Mouse (Mus musculus) adrenal gland, adult (tissue): ENCODE results near the gene Efna2.

Experiments
- DNase-seq, 2 experiments: peaks; one replicate each; pipeline ENCODE4 v3.0.0; 2022 to 2023; ENCODE audit warnings: low spot score in 1 of 2; ENCODE audit not compliant: inconsistent age in 2 of 2

Efna2 gene

GRCm38 (mm10) chr10:80179068-80180051 lies at the start of gene Efna2:
TSS of gene Efna2 (plus strand) at chr10:80179482.
- DNase-seq: peak; percentile 69 to 75

DNA sequence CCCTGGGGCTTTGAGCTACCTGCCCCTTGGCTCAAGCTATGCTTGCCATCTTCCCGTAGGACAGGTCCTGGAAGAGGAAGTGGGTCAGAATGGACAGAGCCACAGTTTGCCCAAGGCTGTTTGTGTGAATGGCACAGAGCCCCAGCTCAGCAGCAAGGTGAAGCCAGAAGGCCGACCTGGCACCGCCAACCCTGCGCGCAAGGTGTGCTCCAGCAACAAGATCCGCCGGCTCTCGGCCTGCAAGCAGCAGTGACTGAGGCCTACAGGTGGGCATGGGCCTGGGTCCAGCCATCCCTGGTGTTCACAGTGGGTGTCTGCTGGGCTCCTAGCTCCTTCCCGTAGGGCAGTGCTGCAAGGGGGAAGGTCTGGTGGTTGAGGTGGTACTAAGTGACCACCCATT lies 49.4 kb upstream of the Efna2 start:
- DNase-seq: peak in 1 of 2 experiments; percentile 48

DNA sequence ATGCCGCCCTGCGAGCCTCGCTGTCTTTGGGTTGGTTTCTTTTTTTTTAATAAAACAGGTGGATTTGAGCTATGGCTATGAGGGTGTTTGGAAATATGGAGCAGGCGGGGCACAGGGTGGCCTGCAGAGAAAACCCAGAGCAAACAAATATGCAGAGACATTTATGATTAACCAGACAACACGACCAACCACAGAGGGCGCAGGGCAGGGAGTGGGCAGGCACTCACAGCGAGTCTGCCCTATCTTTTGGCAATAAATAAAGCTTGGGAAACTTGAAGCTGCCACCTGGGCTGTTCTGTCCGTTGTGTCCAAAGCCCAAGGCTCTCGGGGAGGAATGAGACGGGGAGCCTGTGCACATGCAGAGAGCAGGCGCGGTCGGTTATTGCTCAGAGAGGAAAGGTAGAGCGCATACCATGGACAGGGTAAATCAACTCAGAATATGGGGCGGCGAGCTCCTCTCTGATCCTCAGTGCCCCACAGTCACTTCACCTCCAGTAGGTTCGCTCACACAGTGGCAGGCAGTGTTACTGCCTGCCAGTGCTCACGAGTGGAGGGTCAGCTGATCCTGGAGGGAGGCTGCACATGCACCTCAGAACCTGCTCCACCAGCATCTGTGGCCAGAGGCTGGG lies 48.8 kb upstream of the Efna2 start:
- DNase-seq: peak in 1 of 2 experiments; percentile 53

GRCm38 (mm10) chr10:80131316-80131951 lies 47.8 kb upstream of the Efna2 start:
- DNase-seq: peak; percentile 71 to 84

- peak in 1 of 2 experiments; percentile 62 for DNase-seq
Observed at GRCm38 (mm10) chr10:80131952-80132350, 47.3 kb upstream of the Efna2 start.

DNA sequence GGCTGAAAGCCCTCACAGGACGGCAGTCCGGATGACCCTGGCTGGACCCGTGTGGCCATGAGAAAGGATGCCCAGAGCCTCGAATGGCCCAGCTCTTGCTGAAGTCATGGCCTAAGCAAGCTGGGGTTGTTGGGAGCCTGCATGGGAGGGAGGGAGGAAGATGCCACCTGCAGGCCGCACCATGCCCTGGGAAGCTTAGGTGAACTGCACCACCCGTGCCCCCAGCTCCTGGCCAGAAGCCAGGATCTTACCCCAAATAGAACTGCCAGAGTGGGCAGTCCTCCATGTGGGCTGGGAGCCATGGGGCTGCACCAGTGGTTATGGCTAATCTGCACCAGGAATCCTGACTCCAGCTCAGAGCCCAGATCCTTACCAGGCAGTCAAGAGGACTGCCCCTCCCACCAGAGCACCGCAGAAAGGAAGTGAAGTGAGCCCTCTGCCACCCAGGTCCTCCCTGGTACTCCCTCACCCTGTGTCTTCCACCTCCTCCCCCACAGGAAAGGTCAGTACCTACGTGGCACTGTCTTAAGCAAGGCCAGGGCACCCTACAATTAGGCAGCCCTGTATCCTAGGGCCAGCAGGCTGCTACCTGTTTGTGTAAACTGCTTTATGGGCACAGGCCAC lies 45.9 kb upstream of the Efna2 start:
- DNase-seq: peak; percentile 57 to 82

DNA sequence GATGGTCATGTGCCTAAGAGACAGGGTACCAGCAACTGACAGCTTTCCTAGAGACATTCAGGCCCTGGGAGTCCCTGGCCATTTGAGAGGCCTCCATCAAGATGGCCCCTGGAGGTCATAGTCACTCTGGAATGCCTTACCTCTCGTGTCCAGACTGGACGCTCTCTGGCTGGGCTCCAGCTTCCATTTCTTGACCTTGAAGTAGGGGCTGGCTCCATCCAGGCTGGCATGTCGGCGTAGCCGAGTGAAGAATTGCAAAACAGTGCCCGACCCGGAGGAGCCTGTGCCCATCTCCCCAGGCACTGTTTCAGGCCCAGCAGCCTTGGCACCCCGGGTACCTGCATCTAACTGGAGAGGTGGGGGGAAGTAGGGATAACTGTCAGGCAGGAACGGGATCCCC lies 44.9 kb upstream of the Efna2 start:
- DNase-seq: peak; percentile 41 to 73

DNA sequence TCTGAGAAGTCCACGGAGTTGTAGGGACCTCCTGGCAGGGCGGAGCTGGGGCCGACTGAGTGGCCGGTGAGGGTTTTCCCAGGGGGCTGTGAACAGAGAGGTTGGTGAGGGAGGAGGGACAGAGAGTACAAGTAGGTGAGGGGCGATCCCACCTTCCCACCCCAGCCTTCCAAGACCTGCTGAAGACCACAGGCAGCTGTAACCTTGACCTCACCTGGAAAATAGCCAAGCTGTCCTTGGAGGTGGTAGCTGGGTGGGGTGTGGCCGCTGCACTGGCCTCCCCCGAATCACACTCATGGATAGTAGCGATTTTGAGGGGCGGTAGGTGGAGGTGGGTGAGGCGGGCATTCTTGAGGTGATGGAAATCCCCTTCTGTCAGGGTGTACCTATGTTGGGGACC lies 44.1 kb upstream of the Efna2 start:
- DNase-seq: peak; percentile 42 to 56

- peak in 1 of 2 experiments; percentile 66 for DNase-seq
Observed at GRCm38 (mm10) chr10:80135641-80136040, 43.6 kb upstream of the Efna2 start.

DNA sequence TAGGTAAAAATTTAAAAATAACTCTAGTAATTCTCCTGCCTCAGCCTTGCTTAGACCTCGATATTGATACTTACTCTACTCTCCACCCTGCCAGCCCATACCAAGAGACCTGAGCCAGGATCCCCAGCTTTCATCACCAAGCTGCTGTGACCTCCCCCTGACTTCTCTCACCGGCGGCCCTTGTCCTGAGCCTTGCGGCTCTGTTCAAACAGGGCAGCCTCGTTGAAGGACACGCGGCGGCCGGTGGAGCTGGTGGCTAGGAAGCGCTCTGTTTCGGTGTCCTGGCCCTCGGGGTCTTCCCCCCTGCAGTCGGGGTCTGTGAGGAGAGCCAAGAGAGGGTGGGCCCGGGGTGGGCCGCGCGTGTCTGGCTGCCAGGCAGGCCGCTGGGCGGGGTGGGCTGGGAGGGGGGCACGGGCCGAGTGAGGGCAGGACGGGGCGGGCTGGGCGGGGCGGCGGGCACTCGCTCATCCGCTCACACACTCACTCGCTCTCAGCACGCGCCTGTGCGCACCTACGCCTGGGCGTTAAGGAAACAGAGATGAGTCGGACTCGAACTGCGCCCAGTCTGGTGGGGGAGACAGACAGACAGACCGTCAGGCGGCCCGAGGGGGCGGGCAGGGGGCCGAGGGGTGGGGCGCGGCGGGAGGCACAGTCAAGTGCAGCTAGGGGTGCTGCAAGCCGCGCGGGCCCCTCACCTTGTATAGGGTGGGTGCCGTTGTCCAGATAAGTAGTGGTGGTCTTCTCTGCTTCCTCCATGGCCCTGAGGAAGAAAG lies 42.9 kb upstream of the Efna2 start:
- peak; percentile 52 to 58 for DNase-seq

GRCm38 (mm10) chr10:80136952-80137625 lies 42.2 kb upstream of the Efna2 start:
- DNase-seq: peak; percentile 66 to 74

- peak; percentile 52 to 79 for DNase-seq
Observed at GRCm38 (mm10) chr10:80137626-80138552, 41.4 kb upstream of the Efna2 start.

- peak; percentile 85 to 89 for DNase-seq
Observed at GRCm38 (mm10) chr10:80138553-80139438, 40.5 kb upstream of the Efna2 start, which contains the start of gene Atp5d. TSS of gene Atp5d (plus strand) at chr10:80138632.

GRCm38 (mm10) chr10:80139439-80139775 lies 39.9 kb upstream of the Efna2 start:
- DNase-seq: no peak

DNA sequence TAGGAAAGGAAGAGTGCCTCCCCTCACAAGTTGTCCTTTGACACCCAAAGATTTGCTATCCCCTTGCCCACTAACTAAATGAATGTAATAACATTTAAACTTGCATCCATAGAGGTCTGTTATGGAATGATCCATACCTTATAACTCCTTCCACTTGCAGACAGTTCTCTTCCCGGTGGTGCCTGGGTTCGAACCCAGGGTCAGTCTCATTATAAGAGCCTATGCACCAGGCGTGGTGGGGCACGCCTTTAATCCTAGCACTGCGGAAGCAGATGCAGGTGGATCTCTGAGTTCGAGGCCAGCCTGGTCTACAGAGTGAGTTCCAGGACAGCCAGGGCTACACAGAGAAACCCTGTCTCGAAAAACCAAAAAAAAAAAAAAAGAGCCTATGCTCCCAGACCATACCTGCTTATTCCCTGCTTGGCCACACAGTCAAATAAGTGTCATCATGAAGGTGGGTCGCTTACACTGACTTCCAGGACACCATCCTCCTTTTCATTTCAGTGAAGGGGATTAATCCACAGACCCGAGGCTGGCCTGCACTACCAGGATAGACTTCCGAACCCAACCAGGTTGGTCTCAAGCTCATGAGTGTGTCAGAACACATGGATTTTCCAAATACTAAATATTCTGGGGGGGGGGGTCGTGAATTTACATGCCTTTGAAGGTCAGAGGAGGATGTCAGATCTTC lies 39.2 kb upstream of the Efna2 start:
- peak in 1 of 2 experiments; percentile 52 for DNase-seq

GRCm38 (mm10) chr10:80140666-80141035 lies 38.6 kb upstream of the Efna2 start, which contains the start of gene Cbarp:
TSS of gene Cbarp (minus strand) at chr10:80140835.
- DNase-seq: no peak

GRCm38 (mm10) chr10:80141243-80141642 lies 38.0 kb upstream of the Efna2 start:
- DNase-seq: peak; percentile 98 to 99
